Mouse (Mus musculus) retina, adult 2 months (tissue): ENCODE results near the gene Slc37a1.
"Not testable (repeated sequence)": the region's sequence is repeated elsewhere in the genome, so short reads cannot be mapped to it uniquely, and the experiment has no call there.

Experiments used
- DNase-seq: peaks from one replicate; pipeline ENCODE4 v3.0.0-alpha.2; 2012; ENCODE audit warnings: low read depth, low spot score

Slc37a1 gene

GRCm38 (mm10) chr17:31268016-31268415, 18.6 kb upstream of the Slc37a1 start:
- DNase-seq: no peak

- no peak for DNase-seq
Observed at GRCm38 (mm10) chr17:31269761-31270160, 16.8 kb upstream of the Slc37a1 start.

GRCm38 (mm10) chr17:31270246-31270645, 16.3 kb upstream of the Slc37a1 start:
- no peak for DNase-seq

- not testable (repeated sequence) for DNase-seq
Observed at GRCm38 (mm10) chr17:31270736-31271135, 15.9 kb upstream of the Slc37a1 start.

GRCm38 (mm10) chr17:31271136-31271851, 15.3 kb upstream of the Slc37a1 start:
- no peak for DNase-seq

- DNase-seq: no peak
Observed at GRCm38 (mm10) chr17:31272416-31273165, 14.0 kb upstream of the Slc37a1 start.

- no peak for DNase-seq
Observed at GRCm38 (mm10) chr17:31273631-31274030, 13.0 kb upstream of the Slc37a1 start.

GRCm38 (mm10) chr17:31275181-31275580, 11.4 kb upstream of the Slc37a1 start:
- DNase-seq: no peak

GRCm38 (mm10) chr17:31276207-31276921, 10.2 kb upstream of the Slc37a1 start:
- DNase-seq: no peak

- peak; percentile 22 for DNase-seq
Observed at GRCm38 (mm10) chr17:31276922-31277918, 9.4 kb upstream of the Slc37a1 start, which contains the start of gene Rsph1. Gene Rsph1 (minus strand): TSS chr17:31277383.

- DNase-seq: no peak
Observed at GRCm38 (mm10) chr17:31277931-31278330, 8.7 kb upstream of the Slc37a1 start.

GRCm38 (mm10) chr17:31279541-31279940, 7.1 kb upstream of the Slc37a1 start:
- no peak for DNase-seq

GRCm38 (mm10) chr17:31280269-31280668, 6.3 kb upstream of the Slc37a1 start:
- DNase-seq: no peak

GRCm38 (mm10) chr17:31281830-31282686, 4.5 kb upstream of the Slc37a1 start:
- DNase-seq: no peak

GRCm38 (mm10) chr17:31282687-31283053, 3.9 kb upstream of the Slc37a1 start:
- DNase-seq: no peak

- DNase-seq: no peak
Observed at GRCm38 (mm10) chr17:31285867-31286266, 725 bp upstream of the Slc37a1 start.

- DNase-seq: no peak
Observed at GRCm38 (mm10) chr17:31287216-31287615, 624 bp downstream of the Slc37a1 start.

- DNase-seq: no peak
Observed at GRCm38 (mm10) chr17:31288999-31289726, 2.6 kb downstream of the Slc37a1 start.

- no peak for DNase-seq
Observed at GRCm38 (mm10) chr17:31290311-31290710, 3.7 kb downstream of the Slc37a1 start.
